Mouse (Mus musculus) liver, adult 2 months (tissue): ENCODE data around the gene Abcb11. TPM values are rescaled to one million over a fixed set of nuclear protein-coding genes. Genes with fewer than 3 reads are reported as not detected.
"Not testable (repeated sequence)": the region's sequence is repeated elsewhere in the genome, so short reads cannot be mapped to it uniquely, and the experiment has no call there.

Source experiments
- DNase-seq: peaks from one replicate; pipeline ENCODE4 v3.0.0-alpha.2; 2011; ENCODE audit warnings: low read depth, low spot score; ENCODE audit errors: extremely low read depth
- H3K27ac ChIP-seq: fragments of 200-500 bp; replicated peaks from 2 replicates; pipeline ENCODE4 v1.5.1; 2012; ENCODE audit warnings: low read depth, mild to moderate bottlenecking, control low read depth, inconsistent platforms, low read length; ENCODE audit not compliant: insufficient read depth
- H3K27me3 ChIP-seq: fragments of 200-500 bp; 2 replicates; pipeline ENCODE4 v1.6.1; 2012; ENCODE audit warnings: mild to moderate bottlenecking, moderate library complexity, low read length, inconsistent platforms; ENCODE audit not compliant: control insufficient read depth, insufficient read depth
- H3K36me3 ChIP-seq: fragments of 200-500 bp; 2 replicates; pipeline ENCODE4 v1.6.1; 2012; ENCODE audit warnings: low read length, inconsistent platforms; ENCODE audit not compliant: control insufficient read depth, insufficient read depth
- H3K4me1 ChIP-seq: fragments of 200-500 bp; 2 replicates; pipeline ENCODE4 v1.6.1; 2011; ENCODE audit warnings: low read length; ENCODE audit not compliant: control insufficient read depth, insufficient read depth
- H3K4me3 ChIP-seq: fragments of 200-500 bp; 2 replicates; pipeline ENCODE4 v1.5.1; 2011; ENCODE audit warnings: low read depth, mild to moderate bottlenecking, control low read depth, low read length, moderate library complexity; ENCODE audit not compliant: insufficient read depth
- H3K79me2 ChIP-seq: fragments of 200-500 bp; 2 replicates; pipeline ENCODE4 v1.6.1; 2012; ENCODE audit warnings: inconsistent platforms, mild to moderate bottlenecking, low read length, moderate library complexity; ENCODE audit not compliant: control insufficient read depth, insufficient read depth
- H3K9ac ChIP-seq: fragments of 200-500 bp; 2 replicates; pipeline ENCODE4 v1.6.1; 2012; ENCODE audit warnings: low read depth, mild to moderate bottlenecking, control low read depth, inconsistent platforms, low read length
- CTCF ChIP-seq: fragments of 200-500 bp; IDR thresholded peaks from 2 replicates; pipeline ENCODE4 v1.5.1; 2011; ENCODE audit warnings: low read depth, low read length, control low read depth
- POLR2A ChIP-seq: fragments of 200-500 bp; IDR thresholded peaks from 2 replicates; pipeline ENCODE4 v1.6.1; 2011; ENCODE audit warnings: low read length, control low read depth; ENCODE audit not compliant: insufficient read depth; ENCODE audit errors: extremely low read depth
- WGBS: fragments of 180-500 bp; shearing (Covaris S2); methylation state at CpG from one replicate; pipeline ENCODE4 v1.1.7; 2018; 5-methylcytosine and 5-hydroxymethylcytosine counted together
- polyA plus RNA-seq: library from polyadenylated mRNA; depleted of rRNA; stranded (reverse); fragments of >200 nt; gene quantifications from 2 replicates; pipeline ENCODE4 v1.2.3, GENCODE M21; 2012
- total RNA-seq: library from RNA; depleted of rRNA; stranded (reverse); fragments of >200 nt; gene quantifications from 2 replicates; pipeline ENCODE4 v1.2.3, GENCODE M21; 2014

Abcb11 gene
- total and polyA plus RNA-seq, 2 experiments = 226 to 649 TPM

GRCm38 (mm10) chr2:69379801-69380200 lies 37.4 kb upstream of the Abcb11 start:
- TF ChIP-seq CTCF (no peak), POLR2A (no peak)
- DNase-seq = no peak
- H3K4me3 ChIP-seq = no peak overlapping the region
- H3K4me1 ChIP-seq = 0 out of 2 replicates have a peak, but pooled peaks cover 4% of the 10 kb centered on the region
- WGBS = 59% methylated on average over 1 of the region's 1 CpGs
- H3K79me2 ChIP-seq = no peaks in the 10 kb centered on the region
- no peak overlapping the region for H3K9ac ChIP-seq
- no peak overlapping the region for H3K27ac ChIP-seq
- no peaks in the 10 kb centered on the region for H3K27me3 ChIP-seq
- H3K36me3 ChIP-seq = no peaks in the 10 kb centered on the region

GRCm38 (mm10) chr2:69376780-69377179 lies 34.4 kb upstream of the Abcb11 start:
- TF ChIP-seq CTCF (no peak), POLR2A (no peak)
- Histone ChIP-seq H3K79me2 (no peaks in the 10 kb centered on the region), H3K9ac (no peak overlapping the region), H3K27me3 (no peaks in the 10 kb centered on the region), H3K27ac (no peak overlapping the region), H3K4me3 (no peak overlapping the region), H3K36me3 (no peaks in the 10 kb centered on the region), H3K4me1 (0 out of 2 replicates have a peak, but pooled peaks cover 4% of the 10 kb centered on the region)
- no peak for DNase-seq
- WGBS = 93% methylated on average over 2 of the region's 2 CpGs

DNA sequence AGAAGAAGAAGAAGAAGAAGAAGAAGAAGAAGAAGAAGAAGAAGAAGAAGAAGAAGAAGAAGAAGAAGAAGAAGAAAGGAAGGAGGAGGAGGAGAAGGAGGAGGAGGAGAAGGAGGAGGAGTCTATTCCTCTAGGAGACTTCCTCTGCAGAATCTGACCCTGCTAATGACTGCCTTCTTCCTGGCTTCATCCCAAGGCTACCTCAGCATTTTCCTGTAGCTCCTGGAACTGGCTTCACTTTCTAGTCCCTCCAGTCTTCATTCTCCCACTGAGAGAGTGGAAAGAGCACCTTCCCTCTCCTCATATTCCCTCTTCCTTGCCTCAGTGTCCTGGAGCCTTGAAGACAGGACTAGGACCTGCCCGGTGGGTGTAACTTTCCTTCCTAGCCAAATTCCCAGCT lies 22.9 kb upstream of the Abcb11 start:
- H3K79me2 ChIP-seq = no peaks in the 10 kb centered on the region
- H3K9ac ChIP-seq = no peak overlapping the region
- H3K4me3 ChIP-seq = no peak overlapping the region
- TF ChIP-seq CTCF (no peak), POLR2A (no peak)
- WGBS = 100% methylated on average over 1 of the region's 1 CpGs
- no peak overlapping the region for H3K27ac ChIP-seq
- H3K36me3 ChIP-seq = no peaks in the 10 kb centered on the region
- peaks cover 6% of the 10 kb centered on the region for H3K4me1 ChIP-seq
- no peak for DNase-seq
- no peaks in the 10 kb centered on the region for H3K27me3 ChIP-seq

DNA sequence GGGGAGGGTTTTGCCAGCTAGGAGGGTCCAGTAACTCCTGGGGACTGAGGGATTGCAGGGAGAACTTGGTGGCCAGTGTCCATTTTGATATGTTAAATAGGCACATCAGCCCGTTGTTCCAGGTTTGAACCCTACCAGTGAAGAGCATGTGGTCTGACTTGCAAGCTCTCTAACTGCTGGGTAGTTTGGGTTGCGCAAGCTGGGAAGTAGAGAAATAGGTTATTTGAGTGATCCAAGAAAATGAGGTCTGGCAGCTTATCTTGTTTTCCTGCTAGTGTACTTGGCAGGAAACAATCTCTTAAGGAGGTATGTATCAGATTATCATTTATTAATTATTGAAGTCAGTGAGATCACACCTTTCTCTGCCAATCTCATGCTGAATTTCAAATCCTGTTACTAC lies 22.4 kb upstream of the Abcb11 start:
- Histone ChIP-seq H3K4me3 (no peak overlapping the region), H3K27ac (no peak overlapping the region), H3K79me2 (no peaks in the 10 kb centered on the region), H3K4me1 (peaks cover 6% of the 10 kb centered on the region), H3K9ac (no peak overlapping the region), H3K27me3 (no peaks in the 10 kb centered on the region), H3K36me3 (no peaks in the 10 kb centered on the region)
- DNase-seq = peak; percentile 85
- TF ChIP-seq CTCF (no peak), POLR2A (no peak)
- WGBS = 34% methylated on average over 2 of the region's 2 CpGs

DNA sequence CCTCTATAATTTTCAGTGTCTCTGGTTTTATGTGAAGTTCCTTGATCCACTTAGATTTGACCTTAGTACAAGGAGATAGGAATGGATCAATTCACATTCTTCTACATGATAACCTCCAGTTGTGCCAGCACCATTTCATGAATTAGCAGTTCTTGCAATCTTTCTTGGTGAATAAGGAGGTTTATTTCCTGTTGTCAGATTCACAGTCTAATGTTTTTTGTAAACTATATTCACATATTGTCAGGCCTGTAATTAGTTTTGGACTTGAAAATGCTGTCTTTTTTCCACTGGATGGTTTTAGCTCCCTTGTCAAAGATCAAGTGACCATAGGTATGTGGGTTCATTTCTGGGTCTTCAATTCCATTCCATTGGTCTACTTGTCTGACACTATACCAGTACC lies 13.0 kb upstream of the Abcb11 start:
- not testable (repeated sequence) for DNase-seq, H3K9ac ChIP-seq, H3K4me1 ChIP-seq, H3K27ac ChIP-seq, H3K36me3 ChIP-seq, H3K27me3 ChIP-seq, H3K4me3 ChIP-seq, H3K79me2 ChIP-seq

DNA sequence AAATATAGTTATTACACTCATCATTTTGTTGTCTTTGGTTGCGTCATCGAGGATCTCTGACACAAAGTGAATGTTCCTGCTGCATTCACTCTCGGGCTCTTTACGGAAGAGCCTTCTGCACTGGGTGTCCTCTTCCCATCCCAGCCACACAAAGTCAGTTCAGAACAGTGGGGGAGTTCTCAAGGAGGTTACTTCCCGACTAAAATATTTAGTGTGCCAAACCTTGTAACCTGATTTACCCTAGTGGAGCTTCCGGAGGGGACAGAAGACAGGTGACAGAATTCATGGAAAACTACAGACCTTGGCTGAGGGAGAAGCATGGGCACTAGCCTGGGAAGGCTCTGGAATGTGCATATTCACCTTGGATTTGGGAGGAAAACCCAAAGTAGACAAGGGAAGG lies 910 bp downstream of the Abcb11 start:
- peaks cover 11% of the 10 kb centered on the region for H3K36me3 ChIP-seq
- no peaks in the 10 kb centered on the region for H3K27me3 ChIP-seq
- 29% methylated on average over 6 of the region's 6 CpGs for WGBS
- peak overlapping the region; percentile 94 for H3K9ac ChIP-seq
- peaks cover 21% of the 10 kb centered on the region for H3K79me2 ChIP-seq
- H3K27ac ChIP-seq = peak overlapping the region; percentile 99
- TF ChIP-seq CTCF = no peak
- no peak for TF ChIP-seq POLR2A
- H3K4me3 ChIP-seq = peak overlapping the region; percentile 84
- DNase-seq = peak; percentile 54
- H3K4me1 ChIP-seq = peaks cover 27% of the 10 kb centered on the region

DNA sequence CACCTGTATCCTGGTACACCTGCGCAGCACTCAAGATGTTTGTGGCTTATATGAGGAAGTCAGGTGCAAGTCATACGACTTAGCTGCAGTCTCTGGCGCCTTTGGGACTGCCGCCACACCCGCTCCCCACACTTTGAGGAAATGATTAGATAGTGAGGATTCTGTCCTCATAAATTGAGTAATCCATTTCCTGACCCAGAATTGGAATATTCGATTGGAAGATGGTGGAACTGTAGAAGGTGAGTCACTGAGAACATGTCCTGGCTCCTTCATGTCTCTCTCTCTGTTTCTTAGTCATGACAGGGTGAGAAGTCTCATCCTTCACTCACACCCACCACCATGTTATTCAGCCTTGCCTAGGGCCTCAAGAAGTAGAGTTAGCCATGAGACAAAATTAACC lies 10.9 kb downstream of the Abcb11 start:
- H3K9ac ChIP-seq, H3K4me1 ChIP-seq, H3K27me3 ChIP-seq, H3K27ac ChIP-seq, H3K4me3 ChIP-seq, DNase-seq: not testable (repeated sequence)
- H3K79me2 ChIP-seq = peaks cover 12% of the 10 kb centered on the region; the same call in 1 of the 2 replicates
- H3K36me3 ChIP-seq = peaks cover 43% of the 10 kb centered on the region
- 55% methylated on average over 5 of the region's 6 CpGs for WGBS
